Mouse (Mus musculus) forebrain, postnatal 0 days (tissue): ENCODE data around the gene Gm11492. TPM values are rescaled to one million over a fixed set of nuclear protein-coding genes. Genes with fewer than 3 reads are reported as not detected.

Source experiments
- ATAC-seq: fragments of 200-750 bp; cut with Nextera tagmentation; 2 replicates; pipeline ENCODE4 v1.8.0; 2017; ENCODE audit warnings: mild to moderate bottlenecking, moderate library complexity
- DNase-seq: peaks from one replicate; pipeline ENCODE4 v3.0.0-alpha.2; 2015
- H3K27ac ChIP-seq: fragments of 300-500 bp; sonication (generic); 2 replicates; pipeline ENCODE4 v1.5.1; 2014; ENCODE audit warnings: low read depth, mild to moderate bottlenecking, antibody characterized with exemption, low read length, moderate library complexity, mixed read lengths
- H3K27me3 ChIP-seq: fragments of 300-500 bp; sonication (generic); 2 replicates; pipeline ENCODE4 v1.6.1; 2014; ENCODE audit warnings: mild to moderate bottlenecking, low read length, mixed read lengths; ENCODE audit not compliant: insufficient read depth
- H3K36me3 ChIP-seq: fragments of 300-500 bp; sonication (generic); 2 replicates; pipeline ENCODE4 v1.6.1; 2014; ENCODE audit warnings: mild to moderate bottlenecking, moderate library complexity; ENCODE audit not compliant: insufficient read depth
- H3K4me1 ChIP-seq: fragments of 300-500 bp; sonication (generic); 2 replicates; pipeline ENCODE4 v1.6.1; 2014; ENCODE audit warnings: antibody characterized with exemption; ENCODE audit not compliant: insufficient read depth
- H3K4me2 ChIP-seq: fragments of 300-500 bp; sonication (generic); 2 replicates; pipeline ENCODE4 v1.6.1; 2014; ENCODE audit warnings: low read depth, mild to moderate bottlenecking, moderate library complexity
- H3K4me3 ChIP-seq: fragments of 300-500 bp; sonication (generic); 2 replicates; pipeline ENCODE4 v1.5.1; 2014; ENCODE audit warnings: low read depth, low read length, mixed read lengths
- H3K9ac ChIP-seq: fragments of 300-500 bp; sonication (generic); 2 replicates; pipeline ENCODE4 v1.6.1; 2014; ENCODE audit warnings: mild to moderate bottlenecking
- H3K9me3 ChIP-seq: fragments of 300-500 bp; sonication (generic); 2 replicates; pipeline ENCODE4 v1.6.1; 2016; ENCODE audit warnings: low read length
- CTCF ChIP-seq: sonication (generic); IDR thresholded peaks from 2 replicates; pipeline ENCODE4 v1.5.1; 2016; ENCODE audit warnings: antibody characterized with exemption, control low read depth, low read depth
- WGBS: fragments of 180-500 bp; shearing (Covaris S2); extraction: QIAGEN DNeasy Blood & Tissue Kit; methylation state at CpG from one replicate; pipeline ENCODE4 v1.1.7; 2014; 5-methylcytosine and 5-hydroxymethylcytosine counted together
- polyA plus RNA-seq: library from polyadenylated mRNA; unstranded; fragments of >200 nt; fragmentation: Nextera tagmentation; extraction: Ambion mirVana; gene quantifications from 2 replicates; pipeline ENCODE4 v1.2.1, GENCODE M21; 2015
- total RNA-seq: library from RNA; depleted of rRNA; stranded (reverse); fragments of >200 nt; gene quantifications from 2 replicates; pipeline ENCODE4 v1.2.3, GENCODE M21; 2014; rRNA removed

Gene Gm11492
- total and polyA plus RNA-seq, 2 experiments from 2014 or later = not detected

DNA sequence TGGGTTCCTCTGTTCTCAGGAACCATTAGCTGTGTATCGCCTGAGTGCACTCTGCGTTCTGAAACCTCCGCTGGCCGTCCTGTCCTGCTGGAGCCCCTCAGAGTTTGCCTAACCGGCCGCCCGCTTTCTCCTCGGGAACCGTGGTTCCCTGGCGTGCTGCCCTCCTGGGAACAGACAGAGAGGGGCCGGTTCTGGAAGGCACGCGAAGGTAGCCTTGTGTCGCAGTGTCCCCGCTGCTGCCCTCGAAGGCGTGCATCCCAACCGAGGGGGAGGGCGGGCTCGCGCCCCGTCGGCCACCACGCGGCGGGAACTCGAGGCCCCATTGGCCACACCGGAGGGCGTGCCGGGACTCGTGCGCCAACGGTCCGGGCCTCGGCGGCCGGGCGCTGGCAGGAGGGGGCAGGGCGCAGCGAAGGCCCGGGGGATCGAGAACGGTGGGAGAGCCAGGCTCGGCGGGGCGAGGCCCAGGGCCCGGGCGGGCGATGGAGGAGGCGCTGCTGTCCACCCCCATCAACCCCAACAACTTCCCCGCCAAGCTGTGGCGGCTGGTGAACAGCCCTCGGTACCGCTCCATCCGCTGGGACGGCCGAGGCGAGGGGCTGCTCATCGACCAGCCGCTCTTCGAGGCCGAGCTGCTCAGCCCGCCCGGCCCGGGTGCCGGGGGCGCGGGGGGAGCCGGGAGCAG is 50.5 kb downstream of the Gm11492 start, which contains the start of gene Hsf5:
Gene Hsf5 (plus strand): TSS at position 375 of the 685 bp plus-strand sequence.
- Histone ChIP-seq H3K4me2 (no peak within 1 kb of the TSS), H3K9me3 (no peaks in the 10 kb centered on the region), H3K36me3 (peaks cover 71% of the 10 kb centered on the region), H3K4me1 (no peaks in the 10 kb centered on the region), H3K27me3 (no peaks in the 10 kb centered on the region), H3K9ac (no peak within 1 kb of the TSS), H3K4me3 (no peak within 1 kb of the TSS), H3K27ac (no peak within 1 kb of the TSS)
- 93% methylated on average over 58 of the region's 69 CpGs for WGBS
- no peak for DNase-seq
- no peak for ATAC-seq
- no peak for TF ChIP-seq CTCF

DNA sequence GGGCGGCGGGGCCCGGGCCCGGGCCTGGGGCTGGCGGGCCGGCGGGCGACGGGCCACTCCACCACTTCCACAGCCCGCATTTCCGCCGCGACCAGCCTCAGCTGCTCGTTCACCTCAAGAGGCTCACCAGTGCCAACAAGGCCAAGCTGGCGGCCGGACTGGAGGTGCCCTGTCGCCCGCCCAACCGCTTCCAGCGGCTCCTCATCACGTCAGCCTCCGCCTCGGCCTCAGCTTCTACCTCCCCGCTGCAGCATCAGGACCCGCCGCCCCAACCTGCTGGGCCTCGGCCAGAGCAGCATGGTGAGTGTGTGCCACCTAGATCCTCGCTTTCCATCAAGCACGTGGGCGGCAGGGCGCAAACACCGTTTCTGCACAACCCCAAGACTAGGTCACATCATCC is 51.2 kb downstream of the Gm11492 start:
- peaks cover 68% of the 10 kb centered on the region for H3K36me3 ChIP-seq
- 94% methylated on average over 32 of the region's 32 CpGs for WGBS
- no peak for ATAC-seq

More for the DNA sequence above, 51.2 kb downstream of the Gm11492 start:
- Histone ChIP-seq H3K4me1 (no peaks in the 10 kb centered on the region), H3K27ac (no peak overlapping the region), H3K4me2 (no peak overlapping the region), H3K9ac (no peak overlapping the region), H3K9me3 (no peaks in the 10 kb centered on the region), H3K27me3 (no peaks in the 10 kb centered on the region), H3K4me3 (no peak overlapping the region)
- DNase-seq = no peak
- TF ChIP-seq CTCF = no peak

Other genes with a start within 250 kb of the Gm11492 start
- gene Ppm1e, start 207.6 kb upstream of the Gm11492 start, total RNA-seq = 72.6 and 85.0 TPM in 2 replicates
- 14.3 and 18.9 TPM in 2 replicates for gene Ppm1e, start 207.6 kb upstream of the Gm11492 start, polyA plus RNA-seq
- gene Rad51c, start 161.7 kb upstream of the Gm11492 start, total RNA-seq = 1.9 and 4.0 TPM in 2 replicates
- 1.9 and 2.6 TPM in 2 replicates for gene Rad51c, start 161.7 kb upstream of the Gm11492 start, polyA plus RNA-seq
- 0.23 and 0.81 TPM in 2 replicates for gene Tex14, start 161.6 kb upstream of the Gm11492 start, total RNA-seq
- gene Tex14, start 161.6 kb upstream of the Gm11492 start, polyA plus RNA-seq = 0.03 and 0.23 TPM in 2 replicates
- gene Sept4, start 2.2 kb downstream of the Gm11492 start, total RNA-seq = 19.9 and 22.5 TPM in 2 replicates
- 33.5 and 34.2 TPM in 2 replicates for gene Sept4, start 2.2 kb downstream of the Gm11492 start, polyA plus RNA-seq
- 85.6 and 86.3 TPM in 2 replicates for gene Mtmr4, start 25.5 kb downstream of the Gm11492 start, total RNA-seq
- gene Mtmr4, start 25.5 kb downstream of the Gm11492 start, polyA plus RNA-seq = 28.7 and 32.7 TPM in 2 replicates
- 0.23 and 0.48 TPM in 2 replicates for gene Hsf5, start 50.5 kb downstream of the Gm11492 start, total RNA-seq
- gene Hsf5, start 50.5 kb downstream of the Gm11492 start, polyA plus RNA-seq = 0.08 and 0.16 TPM in 2 replicates
- gene Rnf43, start 96.1 kb downstream of the Gm11492 start, total RNA-seq = 1.0 and 1.8 TPM in 2 replicates
- gene Rnf43, start 96.1 kb downstream of the Gm11492 start, polyA plus RNA-seq = 0.79 and 0.84 TPM in 2 replicates
- gene Supt4a, start 170.9 kb downstream of the Gm11492 start, total RNA-seq = 64.9 and 78.5 TPM in 2 replicates
- gene Supt4a, start 170.9 kb downstream of the Gm11492 start, polyA plus RNA-seq = 141 and 159 TPM in 2 replicates
- gene Tspoap1, start 193.9 kb downstream of the Gm11492 start, total RNA-seq = 119 and 199 TPM in 2 replicates
- 10.5 and 20.1 TPM in 2 replicates for gene Tspoap1, start 193.9 kb downstream of the Gm11492 start, polyA plus RNA-seq
- gene Mpo, start 226.9 kb downstream of the Gm11492 start, total RNA-seq = 0.33 and 0.46 TPM in 2 replicates
- 0.21 TPM in 1 of 2 replicates, not detected in the other for gene Mpo, start 226.9 kb downstream of the Gm11492 start, polyA plus RNA-seq